Mouse (Mus musculus) testis, adult 2 months (tissue): Measurements from ENCODE around the gene Rexo1.

ENCODE experiments used
- CTCF ChIP-seq: fragments of 200-500 bp; IDR thresholded peaks from 2 replicates; pipeline ENCODE4 v1.5.1; 2012; ENCODE audit warnings: low read depth, mild to moderate bottlenecking, inconsistent platforms, low read length, moderate library complexity; ENCODE audit not compliant: control insufficient read depth, insufficient read depth, insufficient replicate concordance
- POLR2A ChIP-seq: fragments of 200-500 bp; IDR thresholded peaks from 2 replicates; pipeline ENCODE4 v1.6.1; 2012; ENCODE audit warnings: low read depth, mild to moderate bottlenecking, inconsistent platforms, low read length, moderate library complexity; ENCODE audit not compliant: control insufficient read depth

GRCm38 (mm10) chr10:80574896-80575295, 13.5 kb upstream of the Rexo1 start:
- TF ChIP-seq CTCF (no peak), POLR2A (no peak)
